22 mouse cellular contexts compared by ENCODE assay signal in genomic region chr16:76362982-76363381, GRCm38 (mm10). TPM values are rescaled to one million over a fixed set of nuclear protein-coding genes. Genes with fewer than 3 reads are reported as not detected.
DNase-seq lines count a peak whose midpoint lies in the region; ATAC-seq lines count a peak whose summit lies in the region.
"Had no signal": no experiment of that assay in that cellular context is flagged by ENCODE, and none has a peak within 500 bp of the region (broad histone marks: within the 10 kb centered on the region; RNA-seq: fewer than 3 reads in every experiment).

No protein-coding gene starts in this region.

- DNase-seq in frontal cortex, postnatal 25 days (ENCODE audit: low spot score in 2 of 2): no peak
- peak; percentile 26 for DNase-seq in 416B (ENCODE audit: low read depth)
- no peak for DNase-seq in adrenal gland, adult 18-20 months (ENCODE audit: low spot score in 2 of 2)
- DNase-seq in left cerebral cortex, adult 18-20 months (ENCODE audit: low spot score in 2 of 2): no peak
- DNase-seq in limb, embryonic 10.5 days (ENCODE audit: low spot score): no peak
- DNase-seq: adrenal gland, adult 2 months; cerebellum, adult 18-20 months; cerebellum, adult 9-11 months; cerebellum, postnatal 36 days; forebrain, postnatal 0 days; heart, adult 2 months; heart, postnatal 14 days had no signal

- no peak overlapping the region for H3K27ac ChIP-seq in limb, embryonic 10.5 days
- H3K27ac ChIP-seq: embryonic facial prominence, embryonic 10.5 days; forebrain, embryonic 13.5 days; heart, adult 2 months; heart, embryonic 15.5 days; hindbrain, embryonic 10.5 days; hindbrain, embryonic 14.5 days had no signal

- peak; percentile 36 for ATAC-seq in frontal cortex, adult (ENCODE audit: low TSS enrichment)
- peak; percentile 51 for ATAC-seq in common myeloid progenitor, adult 5-6 weeks (replicated peaks; ENCODE audit: low read depth, poor library complexity, severe bottlenecking)
- peak; percentile 71 for ATAC-seq in megakaryocyte, adult 5-6 weeks (ENCODE audit: poor library complexity, severe bottlenecking)
- ATAC-seq: activated CD4-positive, CD25-positive, alpha-beta regulatory T cell, adult 4 months; forebrain, embryonic 13.5 days; forebrain, postnatal 0 days; Patski had no signal

- no peak overlapping the region for H3K4me3 ChIP-seq in limb, embryonic 10.5 days
- H3K4me3 ChIP-seq: embryonic facial prominence, embryonic 10.5 days; forebrain, embryonic 13.5 days; heart, adult 2 months; heart, embryonic 15.5 days; hindbrain, embryonic 10.5 days had no signal

- WGBS in limb, embryonic 10.5 days: 96% methylated on average over 12 of the region's 12 CpGs

- H3K9me3 ChIP-seq in limb, embryonic 10.5 days (replicated peaks): no peaks in the 10 kb centered on the region
- H3K9me3 ChIP-seq: embryonic facial prominence, embryonic 10.5 days; forebrain, embryonic 13.5 days; heart, embryonic 15.5 days; hindbrain, embryonic 10.5 days had no signal

- no peaks in the 10 kb centered on the region for H3K27me3 ChIP-seq in limb, embryonic 10.5 days (ENCODE audit: low read depth, poor library complexity, severe bottlenecking)
- H3K27me3 ChIP-seq: forebrain, embryonic 13.5 days; heart, embryonic 15.5 days; Patski had no signal

- peaks cover 22% of the 10 kb centered on the region for H3K4me1 ChIP-seq in limb, embryonic 10.5 days

- H3K36me3 ChIP-seq in limb, embryonic 10.5 days: peaks cover 16% of the 10 kb centered on the region
- H3K36me3 ChIP-seq: heart, embryonic 15.5 days had no signal

RNA-seq across cellular contexts. Expression of gene Nrip1, which starts 10.6 kb away (rescaled TPM):
- 46.7 and 48.3 TPM in 2 replicates for total RNA-seq in common myeloid progenitor, adult 5-6 weeks (2017)
- 21.6 and 22.9 TPM in 2 replicates for total RNA-seq in megakaryocyte, adult 5-6 weeks (2015)
- 12.2 and 18.3 TPM in 2 replicates for total RNA-seq in megakaryocyte, adult 5-6 weeks (2017)
- 10 to 100 TPM; 75.5 to 93.1 TPM for total RNA-seq in adrenal gland, adult 18-20 months (2021)
- 10 to 100 TPM; 51.2 to 53.8 TPM for total RNA-seq in left cerebral cortex, adult 18-20 months (2021)
- 37.3 and 37.9 TPM in 2 replicates for polyA plus RNA-seq in limb, embryonic 10.5 days (2016; fragmentation: Nextera tagmentation; extraction: Ambion mirVana)
